Mouse (Mus musculus) heart, postnatal 25 days (tissue): ENCODE data around the gene Gm28051. TPM values are rescaled to one million over a fixed set of nuclear protein-coding genes. Genes with fewer than 3 reads are reported as not detected.

Experiments
- DNase-seq: peaks from one replicate; pipeline ENCODE4 v3.0.0; 2022; ENCODE audit warnings: low spot score
- intact Hi-C: fragments of 180-260 bp; cut with DNase I; formaldehyde crosslinking; loops from one replicate; pipeline ENCODE4 v1.15.1; 2025
- total RNA-seq, 2 experiments: library from RNA; stranded (reverse); gene quantifications; 2 replicates each; pipeline ENCODE4 v1.2.3; 2021

The Gm28051 gene
- total RNA-seq, 2 experiments from 2014 or later: not detected

DNA sequence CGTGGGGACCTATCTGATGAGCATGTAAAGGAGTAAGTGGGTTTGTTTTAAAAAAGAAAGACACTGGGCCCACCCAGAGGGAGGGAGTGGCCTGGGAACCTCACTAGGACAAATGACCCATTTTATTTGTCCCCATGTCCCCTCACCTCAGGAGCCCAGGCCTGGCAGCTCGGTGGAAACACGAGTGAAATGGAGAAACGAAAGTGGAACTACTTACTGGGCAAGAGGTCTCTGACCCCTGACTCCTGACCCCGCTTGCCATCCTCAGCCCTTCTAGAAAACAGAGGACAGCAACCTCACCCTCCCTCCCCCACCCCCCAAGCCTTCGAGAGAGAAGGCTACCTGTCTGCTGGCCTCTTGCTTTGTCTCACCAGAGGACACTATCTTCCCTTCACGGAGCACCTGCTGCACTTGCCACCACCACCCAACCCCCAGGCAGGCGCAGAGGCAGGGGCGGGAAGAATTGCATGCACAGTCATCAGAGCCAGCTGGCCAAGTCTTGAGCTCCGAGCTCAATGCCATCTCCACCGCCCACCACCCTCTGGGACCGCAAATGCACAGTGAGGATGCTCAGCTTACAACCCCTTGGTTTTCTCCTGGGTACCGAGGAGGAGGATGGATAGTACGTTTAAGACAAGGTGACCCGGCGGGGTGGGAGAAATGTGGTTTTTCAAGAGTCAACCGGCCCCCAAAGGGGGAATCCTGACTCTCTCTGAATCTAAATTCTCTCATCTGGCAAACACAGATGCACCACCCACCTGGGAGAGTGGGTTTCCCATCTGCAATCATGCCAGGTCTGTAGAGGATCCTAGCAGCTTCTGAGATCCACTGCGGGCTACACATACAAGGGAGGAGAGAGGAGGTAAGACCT is 62.0 kb downstream of the Gm28051 start:
- intact Hi-C loops: no loop called here
- DNase-seq: no peak

GRCm38 (mm10) chr12:102691761-102692160 is 65.8 kb downstream of the Gm28051 start:
- no peak for DNase-seq
- intact Hi-C loops: no loop called here

DNA sequence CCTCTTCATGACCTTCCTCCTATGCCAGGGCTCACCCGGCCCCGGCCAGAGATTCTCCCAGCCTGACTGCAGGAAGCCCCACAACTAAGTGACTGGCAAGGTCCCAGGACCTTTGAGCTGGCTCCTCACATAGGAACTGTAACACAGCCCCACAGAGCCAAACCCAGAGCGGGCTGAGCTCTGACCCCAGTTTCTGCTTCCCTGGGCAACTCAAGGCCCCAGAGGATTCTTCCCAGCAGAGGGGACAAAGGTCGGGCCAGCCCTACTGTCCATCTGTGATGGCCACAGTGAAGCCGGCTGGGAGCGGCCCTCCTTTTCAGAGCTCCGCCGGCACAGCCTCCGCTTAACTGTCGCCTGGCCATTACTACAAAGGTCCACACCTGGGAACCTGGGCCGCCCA is 66.4 kb downstream of the Gm28051 start:
- DNase-seq: no peak

DNA sequence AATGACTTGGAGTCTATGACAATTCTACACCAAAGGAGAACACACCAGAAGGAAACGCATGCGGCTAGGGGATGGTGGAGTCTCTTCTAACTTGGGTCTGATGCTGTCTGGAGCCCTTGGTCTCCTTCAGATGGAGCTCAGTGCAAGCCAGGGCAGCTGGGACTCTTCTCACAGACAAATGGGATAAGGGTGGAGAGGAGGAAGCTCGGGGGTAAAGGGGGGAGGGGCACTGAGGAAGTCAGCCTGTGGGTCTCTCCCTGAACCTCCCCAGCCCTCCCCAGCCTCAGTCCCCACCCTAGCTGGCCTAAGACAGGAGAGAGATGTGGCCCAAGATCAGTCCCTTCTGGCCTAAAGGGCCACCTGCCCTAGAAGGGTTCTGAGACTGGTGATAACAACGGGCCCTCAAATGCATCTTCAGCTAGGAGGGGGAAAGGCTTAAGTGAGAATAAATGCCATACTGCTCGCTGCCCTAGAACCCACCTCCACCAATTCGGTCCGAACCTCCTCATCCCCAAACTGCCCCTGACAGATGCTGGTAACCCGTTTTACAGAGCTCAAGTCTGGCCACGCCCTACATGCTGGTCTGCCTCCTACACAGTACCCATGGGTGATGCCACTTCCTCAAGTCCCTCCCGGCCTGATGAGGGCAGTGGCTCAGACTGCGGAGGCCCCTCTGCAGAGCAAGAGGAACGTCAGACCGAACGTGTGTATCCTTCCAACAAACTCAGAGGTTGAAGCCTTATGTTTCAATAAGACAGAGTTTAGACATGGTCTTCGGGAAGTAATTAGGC is 67.6 kb downstream of the Gm28051 start:
- no peak for DNase-seq
- intact Hi-C loops: no loop called here

More for the DNA sequence above, 66.4 kb downstream of the Gm28051 start:
- intact Hi-C loops: no loop called here

- intact Hi-C loops: no loop called here
- DNase-seq: no peak
These were observed 71.2 kb downstream of the Gm28051 start for GRCm38 (mm10) chr12:102686321-102686720.

- DNase-seq: no peak
- intact Hi-C loops: no loop called here
These were observed 72.0 kb downstream of the Gm28051 start for GRCm38 (mm10) chr12:102685523-102685931.

DNA sequence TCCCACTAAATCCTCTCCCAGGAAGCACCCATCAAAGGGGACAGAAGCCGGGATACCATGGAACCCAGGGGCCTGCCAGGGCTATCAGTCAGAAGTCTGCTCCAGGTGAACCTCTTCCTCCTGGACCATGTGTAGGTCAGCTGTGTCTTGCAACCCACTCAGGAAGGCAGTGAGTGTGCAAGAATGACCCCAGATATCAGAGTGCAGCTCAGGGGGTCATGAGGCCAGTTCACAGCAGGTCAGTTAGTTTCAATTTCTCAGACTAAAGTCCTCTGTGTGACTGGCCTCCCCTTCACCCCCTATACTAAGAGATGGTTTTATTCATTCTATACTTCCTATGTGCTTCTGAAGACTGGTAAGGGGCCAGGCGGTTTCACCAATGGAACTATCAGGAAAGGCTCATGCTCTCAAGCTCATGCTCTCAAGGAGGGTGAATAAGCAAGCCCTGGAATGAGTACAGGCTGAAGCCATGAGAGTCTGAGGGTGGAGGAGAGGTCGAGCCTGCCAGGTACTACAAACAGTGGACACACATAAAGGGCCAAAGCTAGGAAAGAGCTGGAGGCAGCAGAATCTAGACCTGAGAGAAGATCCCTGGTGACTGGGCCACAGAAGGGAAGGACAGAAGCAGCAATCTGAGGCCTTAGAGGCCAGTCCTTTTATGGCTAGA is 72.7 kb downstream of the Gm28051 start:
- no peak for DNase-seq
- intact Hi-C loops: no loop called here

DNA sequence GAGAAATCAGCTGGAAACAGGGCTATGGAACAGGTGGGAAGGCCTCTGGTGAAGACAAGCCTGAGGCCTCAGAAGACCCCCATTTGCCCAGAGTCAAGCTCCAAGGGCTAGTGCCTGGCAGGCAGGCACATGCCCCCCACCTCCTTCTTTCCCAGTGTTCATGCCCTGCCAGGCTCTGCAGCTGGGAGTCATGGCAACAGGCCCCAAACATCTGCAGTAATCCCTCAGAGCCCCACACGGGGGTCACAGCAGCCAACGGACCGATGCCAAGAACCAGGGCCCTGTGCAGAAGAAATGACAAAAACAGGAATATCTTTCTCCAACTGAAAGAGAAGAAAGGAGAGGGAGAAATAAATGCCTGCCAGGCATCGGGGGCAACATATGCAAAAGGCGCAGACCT is 73.6 kb downstream of the Gm28051 start:
- DNase-seq: no peak
- intact Hi-C loops: no loop called here

GRCm38 (mm10) chr12:102683438-102683837 is 74.1 kb downstream of the Gm28051 start:
- intact Hi-C loops: no loop called here

DNA sequence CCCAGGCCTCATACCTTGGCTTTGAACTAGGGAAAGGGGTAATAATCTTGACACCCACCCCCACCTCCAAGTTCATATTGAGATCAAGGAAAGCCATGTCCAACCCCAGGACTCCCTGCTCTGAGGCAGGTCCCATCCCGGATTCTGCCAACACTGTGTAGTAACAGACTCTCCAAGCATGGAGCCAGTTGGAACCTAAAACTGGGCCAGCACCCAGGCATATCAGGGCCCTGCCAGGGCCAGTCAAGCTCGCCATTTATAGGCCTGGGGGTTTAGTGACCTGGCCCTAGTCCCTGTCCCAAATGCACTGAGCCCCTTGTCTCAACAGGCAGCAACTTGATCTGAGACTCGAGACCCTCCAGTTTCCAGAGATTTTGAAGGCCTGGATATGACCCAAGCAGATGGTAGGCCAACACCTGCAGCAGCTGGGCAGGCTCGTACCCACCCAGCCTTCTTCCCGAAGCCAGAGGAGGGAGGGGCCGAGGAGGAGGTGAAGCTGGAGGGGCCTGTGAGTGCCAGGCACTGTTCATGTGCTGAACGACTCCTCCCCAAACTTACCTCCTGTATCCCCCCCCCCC is 74.8 kb downstream of the Gm28051 start:
- intact Hi-C loops: no loop called here
- DNase-seq: no peak

More at GRCm38 (mm10) chr12:102683438-102683837, 74.1 kb downstream of the Gm28051 start:
- DNase-seq: no peak

DNA sequence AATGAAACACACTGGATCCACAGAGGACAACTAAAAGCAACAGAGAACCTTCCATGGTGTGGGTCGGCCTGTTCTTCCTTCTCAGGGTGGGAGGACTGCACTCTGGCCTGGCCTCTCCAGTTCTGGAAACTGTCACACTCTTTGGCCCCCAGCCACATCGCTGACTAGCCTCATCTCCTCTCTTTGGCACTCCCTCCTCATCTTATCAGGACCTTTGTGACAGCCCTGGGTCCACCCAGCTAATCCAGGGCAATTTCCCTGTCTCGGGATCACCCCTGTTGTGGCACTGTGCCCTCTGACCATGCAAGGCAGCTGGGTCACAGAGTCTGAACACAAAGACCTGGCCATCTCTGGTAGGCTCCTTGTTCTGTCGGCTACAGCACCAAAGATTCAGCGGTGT is 75.5 kb downstream of the Gm28051 start:
- no peak for DNase-seq
- intact Hi-C loops: no loop called here

DNA sequence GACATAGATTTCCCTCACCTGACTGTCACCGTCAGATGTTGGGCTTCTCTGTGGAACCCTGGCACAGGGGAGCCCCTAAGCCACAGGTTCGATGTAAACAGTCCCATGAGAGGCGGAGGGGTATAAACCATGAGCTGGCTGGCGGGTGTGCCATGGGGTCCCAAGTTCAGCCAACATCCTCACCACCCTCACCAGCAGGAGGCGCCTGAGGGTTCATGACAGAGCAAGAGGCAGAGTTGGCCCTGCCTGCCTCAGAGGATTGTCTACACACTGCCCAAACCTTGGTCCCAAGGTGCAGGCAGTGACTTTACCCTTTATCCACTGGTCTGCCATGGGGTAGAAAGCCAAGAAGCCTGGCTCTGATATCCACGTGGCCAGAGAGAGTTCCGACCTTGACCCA is 76.0 kb downstream of the Gm28051 start:
- no peak for DNase-seq

DNA sequence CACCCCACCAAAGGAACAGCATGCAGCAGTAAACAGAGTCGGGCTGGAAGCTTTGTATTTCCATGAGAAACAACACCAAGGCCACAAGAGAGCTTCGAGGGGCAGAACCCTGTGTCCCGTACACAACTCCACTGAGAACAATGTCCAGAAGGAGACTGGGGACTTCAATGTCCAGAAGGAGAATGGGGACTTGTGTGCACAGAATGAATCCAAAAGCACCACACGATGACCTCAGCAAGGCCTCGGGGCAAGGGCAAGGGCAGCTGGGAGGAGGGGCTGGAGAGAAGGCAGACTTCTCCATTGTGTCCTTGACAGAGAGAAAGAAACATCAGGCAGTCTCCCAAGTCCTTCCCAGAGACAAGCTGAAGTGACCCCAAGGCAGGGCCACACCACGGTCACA is 78.7 kb downstream of the Gm28051 start:
- DNase-seq: no peak
- intact Hi-C loops: no loop called here

More for the DNA sequence above, 76.0 kb downstream of the Gm28051 start:
- intact Hi-C loops: no loop called here

DNA sequence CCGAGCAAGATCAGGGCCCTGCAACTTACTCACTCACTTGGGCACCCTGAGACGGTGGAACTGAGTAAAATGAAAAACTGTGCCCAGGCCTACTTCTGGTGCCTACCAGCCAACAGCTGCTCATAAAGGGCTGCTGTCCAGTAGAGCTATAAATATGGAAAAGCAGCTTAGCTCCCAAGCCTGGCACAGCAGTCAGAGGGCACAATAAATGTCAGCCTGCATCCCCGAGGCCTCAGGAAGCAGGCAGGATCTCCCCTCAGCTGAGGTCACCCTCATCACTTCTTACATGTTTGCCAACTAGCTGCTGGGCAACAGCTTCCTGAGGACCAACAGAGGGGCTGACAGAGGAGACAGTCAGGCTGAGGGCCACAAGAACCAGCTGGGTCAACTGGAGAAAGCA is 80.5 kb downstream of the Gm28051 start:
- no peak for DNase-seq

DNA sequence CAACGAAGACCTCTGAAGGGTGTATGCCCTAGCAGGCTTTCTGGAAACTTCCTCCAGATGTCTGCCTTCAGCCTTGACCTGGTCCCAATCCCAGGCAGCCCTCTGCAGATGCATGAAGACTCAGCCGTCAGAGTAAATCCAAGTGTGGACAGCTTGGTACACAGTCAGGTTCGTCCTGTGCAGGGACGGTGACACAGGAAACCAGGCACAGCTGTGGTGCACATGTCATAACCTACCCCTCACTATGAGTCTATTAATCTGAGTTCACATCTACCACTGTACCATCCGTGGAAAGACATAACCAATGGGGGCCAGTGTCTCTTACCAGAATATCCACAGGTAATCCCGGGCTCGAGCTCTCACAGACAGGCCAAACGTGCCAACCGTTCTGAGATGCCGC is 83.0 kb downstream of the Gm28051 start:
- DNase-seq: no peak

More for the DNA sequence above, 80.5 kb downstream of the Gm28051 start:
- intact Hi-C loops: no loop called here

DNA sequence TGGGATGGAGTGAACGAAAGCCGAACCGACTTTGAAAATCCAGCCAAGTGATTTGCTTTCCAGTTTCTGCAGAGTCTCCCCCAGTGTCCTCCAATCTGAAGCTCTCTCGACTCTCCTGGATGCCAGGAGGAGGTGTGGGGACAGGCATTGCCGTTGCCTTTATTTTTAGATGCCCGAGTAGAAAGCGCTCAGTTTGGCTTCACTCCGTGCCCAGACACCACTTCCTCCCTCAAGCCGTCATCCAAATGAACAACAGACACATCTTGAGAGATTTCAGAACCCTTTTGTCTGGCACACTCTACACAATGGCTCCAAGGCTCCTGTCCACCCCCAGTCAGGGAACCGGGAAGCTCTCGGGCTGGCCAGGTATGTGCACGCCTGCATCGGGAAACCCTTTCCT is 83.4 kb downstream of the Gm28051 start:
- intact Hi-C loops: no loop called here
- no peak for DNase-seq

More for the DNA sequence above, 83.0 kb downstream of the Gm28051 start:
- intact Hi-C loops: no loop called here

DNA sequence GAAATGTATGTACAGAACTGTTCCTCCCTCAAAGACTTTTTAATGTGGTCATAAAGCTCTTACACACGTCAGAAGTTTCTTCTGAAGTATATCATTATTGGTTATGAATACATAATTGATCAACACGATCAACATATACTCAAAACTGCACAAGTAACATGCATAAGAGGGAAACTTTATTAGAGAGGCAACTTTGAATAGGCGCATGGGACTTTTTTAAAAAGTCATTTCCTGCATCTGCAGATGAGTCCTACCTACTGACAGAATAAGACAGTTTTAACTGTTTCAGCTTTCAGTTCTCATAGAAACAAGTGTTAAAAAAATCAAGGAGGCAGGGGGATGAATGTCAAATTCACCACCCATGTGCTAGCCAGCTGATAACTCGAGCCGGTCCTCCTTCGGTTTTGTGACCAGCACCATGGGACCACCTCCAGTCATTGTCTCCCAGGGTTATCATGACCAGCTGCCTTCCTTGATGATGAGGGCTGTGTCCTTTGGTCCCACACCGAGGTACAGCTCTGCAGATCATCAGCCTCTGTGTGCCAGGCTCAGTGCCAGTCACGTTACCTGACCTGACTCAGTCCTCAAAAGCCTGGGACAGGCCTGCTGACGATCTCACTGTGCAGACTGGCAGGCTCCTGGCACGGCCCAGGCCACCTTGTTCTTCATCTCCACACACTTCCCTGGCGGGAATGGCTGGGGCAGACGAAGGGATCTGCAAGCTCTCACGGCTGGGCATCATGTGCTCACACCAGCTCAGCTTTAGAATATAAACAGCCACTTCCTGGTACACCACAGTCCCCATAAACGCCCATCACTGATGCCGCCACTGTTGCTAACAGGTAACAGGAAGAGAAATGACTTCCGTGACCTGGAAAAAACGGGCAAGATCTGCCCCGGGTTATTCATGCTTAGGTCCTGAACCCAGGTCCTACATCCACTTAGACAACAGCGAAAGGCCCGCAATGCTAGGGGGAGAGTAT is 84.4 kb downstream of the Gm28051 start:
- intact Hi-C loops: no loop called here
- no peak for DNase-seq

- intact Hi-C loops: no loop called here
- DNase-seq: no peak
These were observed 85.4 kb downstream of the Gm28051 start for GRCm38 (mm10) chr12:102672176-102672575.

DNA sequence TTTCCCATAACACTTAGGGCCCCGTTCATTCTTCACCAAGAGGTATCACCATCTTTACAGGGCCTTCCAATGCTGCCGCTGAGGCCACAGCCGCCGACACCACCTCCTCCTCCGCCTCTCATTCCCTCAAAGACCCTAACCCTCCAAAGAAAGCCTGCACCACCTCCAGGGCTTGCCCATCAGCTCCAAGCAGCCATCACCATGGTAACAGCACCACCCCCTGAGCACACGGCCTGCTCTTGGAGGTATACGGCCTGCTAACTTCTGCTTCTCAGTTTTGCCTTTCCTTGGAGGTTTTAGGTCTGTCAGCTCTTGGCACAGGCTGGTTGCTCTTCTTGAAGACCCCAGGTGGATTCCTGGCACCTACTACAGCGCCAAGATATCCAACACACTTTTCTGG is 86.7 kb downstream of the Gm28051 start:
- DNase-seq: no peak
- intact Hi-C loops: no loop called here
